Mouse (Mus musculus) frontal cortex, adult (tissue): ENCODE measurements around the gene Dspp.
A peak's percentile ranks its signal among the peaks of the same experiment; 100 is the strongest.

Experiments used
- ATAC-seq: cut with Nextera tagmentation; 2 replicates; pipeline ENCODE4 v1.9.2; 2017; ENCODE audit warnings: mild to moderate bottlenecking, moderate library complexity, mixed read lengths; ENCODE audit not compliant: low TSS enrichment

The Dspp gene

GRCm38 (mm10) chr5:104170412-104170811 lies at the start of gene Dspp:
Gene Dspp (plus strand): TSS chr5:104170712.
- no peak for ATAC-seq

GRCm38 (mm10) chr5:104124016-104124658 lies 46.4 kb upstream of the Dspp start:
- ATAC-seq = peak; percentile 44

- peak; percentile 87 for ATAC-seq
Observed at GRCm38 (mm10) chr5:104126561-104127320, 43.8 kb upstream of the Dspp start.

GRCm38 (mm10) chr5:104127351-104127750 lies 43.2 kb upstream of the Dspp start:
- ATAC-seq = no peak

GRCm38 (mm10) chr5:104128281-104129031 lies 42.1 kb upstream of the Dspp start:
- ATAC-seq = no peak

- no peak for ATAC-seq
Observed at GRCm38 (mm10) chr5:104130891-104131290, 39.6 kb upstream of the Dspp start.

- peak; percentile 89 for ATAC-seq
Observed at GRCm38 (mm10) chr5:104131544-104131943, 39.0 kb upstream of the Dspp start.

GRCm38 (mm10) chr5:104133752-104134151 lies 36.8 kb upstream of the Dspp start:
- ATAC-seq = peak; percentile 90

- no peak for ATAC-seq
Observed at GRCm38 (mm10) chr5:104137920-104138541, 32.5 kb upstream of the Dspp start.

- peak; percentile 83 for ATAC-seq
Observed at GRCm38 (mm10) chr5:104141067-104141466, 29.4 kb upstream of the Dspp start.

- ATAC-seq = no peak
Observed at GRCm38 (mm10) chr5:104144057-104144456, 26.5 kb upstream of the Dspp start.

GRCm38 (mm10) chr5:104149349-104149748 lies 21.2 kb upstream of the Dspp start:
- no peak for ATAC-seq

- no peak for ATAC-seq
Observed at GRCm38 (mm10) chr5:104150196-104150595, 20.3 kb upstream of the Dspp start.

GRCm38 (mm10) chr5:104157701-104158100 lies 12.8 kb upstream of the Dspp start:
- no peak for ATAC-seq

- peak; percentile 80 for ATAC-seq
Observed at GRCm38 (mm10) chr5:104158332-104159052, 12.0 kb upstream of the Dspp start.

GRCm38 (mm10) chr5:104160581-104160980 lies 9.9 kb upstream of the Dspp start:
- no peak for ATAC-seq

- no peak for ATAC-seq
Observed at GRCm38 (mm10) chr5:104161390-104161789, 9.1 kb upstream of the Dspp start.

- ATAC-seq = no peak
Observed at GRCm38 (mm10) chr5:104163536-104163935, 7.0 kb upstream of the Dspp start.

GRCm38 (mm10) chr5:104173094-104173493 lies 2.6 kb downstream of the Dspp start:
- ATAC-seq = peak; percentile 92

- peak; percentile 59 for ATAC-seq
Observed at GRCm38 (mm10) chr5:104183743-104184142, 13.2 kb downstream of the Dspp start.

- ATAC-seq = no peak
Observed at GRCm38 (mm10) chr5:104187281-104187680, 16.8 kb downstream of the Dspp start.
